Mouse (Mus musculus) splenic B cell, adult 2 months (primary cell): ENCODE data around the gene Cct7.

Experiments
- DNase-seq: peaks from one replicate; pipeline ENCODE4 v3.0.0-alpha.2; 2011; ENCODE audit warnings: low read depth, low spot score
- H3K27me3 ChIP-seq: 2 replicates; pipeline ENCODE4 v1.6.1; 2012; ENCODE audit warnings: mild to moderate bottlenecking, low read length, moderate library complexity, mixed read lengths; ENCODE audit not compliant: control insufficient read depth, poor library complexity, insufficient read depth, severe bottlenecking
- H3K36me3 ChIP-seq: 2 replicates; pipeline ENCODE4 v1.6.1; 2012; ENCODE audit warnings: mild to moderate bottlenecking, low read length, moderate library complexity, mixed read lengths; ENCODE audit not compliant: control insufficient read depth, poor library complexity, insufficient read depth, severe bottlenecking

The Cct7 gene

GRCm38 (mm10) chr6:85477366-85477917 lies 26.1 kb downstream of the Cct7 start:
- Histone ChIP-seq H3K27me3 (no peaks in the 10 kb centered on the region), H3K36me3 (no peaks in the 10 kb centered on the region)
- peak; percentile 53 for DNase-seq

GRCm38 (mm10) chr6:85478416-85478815 lies 27.1 kb downstream of the Cct7 start:
- DNase-seq = no peak
- Histone ChIP-seq H3K27me3 (no peaks in the 10 kb centered on the region), H3K36me3 (no peaks in the 10 kb centered on the region)

GRCm38 (mm10) chr6:85479979-85480378 lies 28.7 kb downstream of the Cct7 start:
- no peaks in the 10 kb centered on the region for H3K27me3 ChIP-seq
- H3K36me3 ChIP-seq = no peaks in the 10 kb centered on the region
- DNase-seq = no peak

- Histone ChIP-seq H3K36me3 (no peaks in the 10 kb centered on the region), H3K27me3 (no peaks in the 10 kb centered on the region)
- DNase-seq = no peak
Measured at GRCm38 (mm10) chr6:85480685-85481084, 29.4 kb downstream of the Cct7 start.

- DNase-seq = no peak
Measured at GRCm38 (mm10) chr6:85483843-85484721, 32.8 kb downstream of the Cct7 start.

GRCm38 (mm10) chr6:85485738-85486137 lies 34.4 kb downstream of the Cct7 start:
- no peak for DNase-seq
- no peaks in the 10 kb centered on the region for H3K36me3 ChIP-seq
- H3K27me3 ChIP-seq = no peaks in the 10 kb centered on the region

More at GRCm38 (mm10) chr6:85483843-85484721, 32.8 kb downstream of the Cct7 start:
- H3K27me3 ChIP-seq = no peaks in the 10 kb centered on the region
- no peaks in the 10 kb centered on the region for H3K36me3 ChIP-seq

- DNase-seq = no peak
- no peaks in the 10 kb centered on the region for H3K27me3 ChIP-seq
- H3K36me3 ChIP-seq = no peaks in the 10 kb centered on the region
Measured at GRCm38 (mm10) chr6:85488510-85488909, 37.2 kb downstream of the Cct7 start.

- no peaks in the 10 kb centered on the region for H3K27me3 ChIP-seq
Measured at GRCm38 (mm10) chr6:85489717-85490116, 38.4 kb downstream of the Cct7 start.

GRCm38 (mm10) chr6:85490252-85490651 lies 38.9 kb downstream of the Cct7 start:
- H3K36me3 ChIP-seq = no peaks in the 10 kb centered on the region

More at GRCm38 (mm10) chr6:85489717-85490116, 38.4 kb downstream of the Cct7 start:
- no peaks in the 10 kb centered on the region for H3K36me3 ChIP-seq
- no peak for DNase-seq

GRCm38 (mm10) chr6:85491606-85492005 lies 40.3 kb downstream of the Cct7 start:
- Histone ChIP-seq H3K36me3 (no peaks in the 10 kb centered on the region), H3K27me3 (no peaks in the 10 kb centered on the region)
- DNase-seq = no peak

More at GRCm38 (mm10) chr6:85490252-85490651, 38.9 kb downstream of the Cct7 start:
- DNase-seq = no peak
- no peaks in the 10 kb centered on the region for H3K27me3 ChIP-seq

GRCm38 (mm10) chr6:85496976-85497375 lies 45.7 kb downstream of the Cct7 start:
- no peak for DNase-seq
- H3K27me3 ChIP-seq = no peaks in the 10 kb centered on the region
- no peaks in the 10 kb centered on the region for H3K36me3 ChIP-seq

GRCm38 (mm10) chr6:85498147-85498546 lies 46.8 kb downstream of the Cct7 start:
- Histone ChIP-seq H3K36me3 (no peaks in the 10 kb centered on the region), H3K27me3 (no peaks in the 10 kb centered on the region)
- peak; percentile 9 for DNase-seq

- Histone ChIP-seq H3K36me3 (no peaks in the 10 kb centered on the region), H3K27me3 (no peaks in the 10 kb centered on the region)
- no peak for DNase-seq
Measured at GRCm38 (mm10) chr6:85500416-85500815, 49.1 kb downstream of the Cct7 start.

GRCm38 (mm10) chr6:85501571-85502102 lies 50.3 kb downstream of the Cct7 start:
- no peaks in the 10 kb centered on the region for H3K36me3 ChIP-seq
- no peaks in the 10 kb centered on the region for H3K27me3 ChIP-seq
- DNase-seq = no peak
